Mouse (Mus musculus): ENCODE data around the gene Ppp1r8.

Gene Ppp1r8

GRCm38 (mm10) chr4:132842970-132843704 is at the start of gene Ppp1r8:
Gene Ppp1r8 (minus strand): TSS chr4:132843169.
- peak; percentile 51; the same call in 1 of the 2 replicates for TF ChIP-seq GATA4 (IDR thresholded peaks at IDR 0.05; ENCODE audit: insufficient replicate concordance, low read length)

GRCm38 (mm10) chr4:132884844-132885374 is 41.9 kb upstream of the Ppp1r8 start:
- TF ChIP-seq GATA4 (IDR thresholded peaks at IDR 0.05; ENCODE audit: insufficient replicate concordance, low read length), result no peak

- peak; percentile 18; the same call in 1 of the 2 replicates for TF ChIP-seq GATA4 (IDR thresholded peaks at IDR 0.05; ENCODE audit: insufficient replicate concordance, low read length)
These were observed 41.3 kb upstream of the Ppp1r8 start, which contains the start of gene Stx12 for GRCm38 (mm10) chr4:132884064-132884843. Gene Stx12 (minus strand): TSS chr4:132884509.

- TF ChIP-seq GATA4 (IDR thresholded peaks at IDR 0.05; ENCODE audit: insufficient replicate concordance, low read length), result no peak
These were observed 40.6 kb upstream of the Ppp1r8 start for GRCm38 (mm10) chr4:132883561-132884063.

GRCm38 (mm10) chr4:132874363-132875097 is 31.6 kb upstream of the Ppp1r8 start:
- no peak for TF ChIP-seq GATA4 (IDR thresholded peaks at IDR 0.05; ENCODE audit: insufficient replicate concordance, low read length)

- TF ChIP-seq GATA4 (IDR thresholded peaks at IDR 0.05; ENCODE audit: insufficient replicate concordance, low read length), result peak; percentile 55; the same call in 1 of the 2 replicates
These were observed 30.8 kb upstream of the Ppp1r8 start for GRCm38 (mm10) chr4:132873481-132874362.

- no peak for TF ChIP-seq GATA4 (IDR thresholded peaks at IDR 0.05; ENCODE audit: insufficient replicate concordance, low read length)
These were observed 28.1 kb upstream of the Ppp1r8 start for GRCm38 (mm10) chr4:132871116-132871515.

GRCm38 (mm10) chr4:132864856-132865255 is 21.9 kb upstream of the Ppp1r8 start:
- no peak for TF ChIP-seq GATA4 (IDR thresholded peaks at IDR 0.05; ENCODE audit: insufficient replicate concordance, low read length)

- TF ChIP-seq GATA4 (IDR thresholded peaks at IDR 0.05; ENCODE audit: insufficient replicate concordance, low read length), result no peak
These were observed 20.0 kb upstream of the Ppp1r8 start for GRCm38 (mm10) chr4:132863012-132863411.

GRCm38 (mm10) chr4:132860880-132861279 is 17.9 kb upstream of the Ppp1r8 start:
- no peak for TF ChIP-seq GATA4 (IDR thresholded peaks at IDR 0.05; ENCODE audit: insufficient replicate concordance, low read length)

GRCm38 (mm10) chr4:132843705-132844071 is 719 bp upstream of the Ppp1r8 start:
- no peak for TF ChIP-seq GATA4 (IDR thresholded peaks at IDR 0.05; ENCODE audit: insufficient replicate concordance, low read length)

- TF ChIP-seq GATA4 (IDR thresholded peaks at IDR 0.05; ENCODE audit: insufficient replicate concordance, low read length), result no peak
These were observed 575 bp downstream of the Ppp1r8 start for GRCm38 (mm10) chr4:132842281-132842906.

- no peak for TF ChIP-seq GATA4 (IDR thresholded peaks at IDR 0.05; ENCODE audit: insufficient replicate concordance, low read length)
These were observed 1.5 kb downstream of the Ppp1r8 start for GRCm38 (mm10) chr4:132841493-132841892.
